Mouse (Mus musculus) bone marrow, adult 2 months (tissue): Measurements from ENCODE around the gene 1700122O11Rik.

ENCODE experiments used
- CTCF ChIP-seq: fragments of 200-500 bp; IDR thresholded peaks from 2 replicates; pipeline ENCODE4 v1.5.1; 2011; ENCODE audit warnings: low read length, control low read depth; ENCODE audit not compliant: control insufficient read depth, insufficient read depth
- POLR2A ChIP-seq: fragments of 200-500 bp; IDR thresholded peaks from 2 replicates; pipeline ENCODE4 v1.6.1; 2011; ENCODE audit warnings: low read depth, mild to moderate bottlenecking, control low read depth, low read length, borderline replicate concordance; ENCODE audit not compliant: control insufficient read depth

DNA sequence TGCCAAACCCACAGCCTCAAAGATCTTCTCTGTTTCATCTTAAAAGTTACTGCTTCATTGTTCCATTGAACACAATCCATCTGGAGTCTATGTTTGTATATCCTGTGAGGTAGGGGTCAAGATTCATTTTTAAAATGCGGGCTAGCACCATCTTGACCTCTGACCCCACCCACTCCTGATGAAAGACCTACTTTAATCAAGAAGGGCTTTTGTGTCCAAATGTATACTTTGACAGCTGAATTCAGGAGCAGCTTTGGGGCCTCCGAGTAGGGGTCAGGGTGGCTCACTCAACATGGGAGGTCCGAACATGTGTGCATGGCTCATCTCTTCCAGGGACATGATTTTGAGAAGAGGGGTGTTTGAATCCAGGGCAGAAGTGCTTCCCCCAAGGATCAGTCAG, 40.3 kb downstream of the 1700122O11Rik start:
- no peak for TF ChIP-seq POLR2A
- TF ChIP-seq CTCF: no peak
